Mouse (Mus musculus): ENCODE results near the gene Abhd18.
A peak's percentile ranks its signal among the peaks of the same experiment; 100 is the strongest.

DNA sequence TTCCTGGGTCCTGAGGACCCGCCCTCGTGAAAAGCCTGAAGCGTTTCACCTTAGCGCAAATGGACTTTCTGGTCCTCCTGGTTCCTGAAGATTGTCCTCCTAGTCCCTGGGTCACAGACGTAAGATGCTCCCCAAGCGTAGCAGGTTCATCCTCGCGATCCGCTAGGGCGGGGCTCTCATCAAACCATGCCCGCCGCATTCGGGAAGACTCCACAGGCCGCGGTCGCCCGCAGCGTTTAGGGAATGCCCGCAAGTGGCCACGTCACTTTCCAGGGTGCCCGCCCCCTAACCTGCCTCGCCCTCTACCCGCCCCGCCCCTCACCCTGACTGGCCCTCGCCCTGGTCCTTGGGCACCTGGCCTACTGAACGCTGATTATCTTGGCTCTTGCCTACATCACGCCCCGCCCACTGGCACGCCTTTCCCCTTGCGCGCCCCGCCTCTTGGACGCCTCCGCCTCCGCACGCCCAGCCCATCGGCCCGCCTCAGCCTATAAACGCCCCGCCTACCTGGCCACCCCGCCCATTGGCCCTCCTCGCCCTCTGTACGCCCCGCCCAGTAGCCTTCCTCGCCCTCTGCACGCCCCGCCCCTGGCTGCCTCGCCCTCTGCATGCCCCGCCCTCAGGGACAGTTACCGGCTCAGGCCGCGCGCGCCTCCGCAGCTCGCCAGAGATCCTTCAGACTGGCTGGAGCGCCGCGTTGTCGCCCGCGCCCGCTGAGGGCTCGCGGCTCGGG lies 102.6 kb downstream of the Abhd18 start, which contains the start of gene Larp1b:
- TF ChIP-seq MYOD1 (IDR thresholded peaks at IDR 0.05; ENCODE audit: control insufficient read depth, insufficient read length, low read depth) = no peak
- TF ChIP-seq CTCF (IDR thresholded peaks at IDR 0.05; ENCODE audit: control insufficient read depth, insufficient read depth, insufficient read length) = no peak
- TF ChIP-seq MAX (IDR thresholded peaks at IDR 0.05) = peak; percentile 14

Measured in C2C12 (cell line).